Mouse (Mus musculus) heart, embryonic 14.5 days (tissue): ENCODE measurements around the gene Cdca3. TPM values are rescaled to one million over a fixed set of nuclear protein-coding genes. Genes with fewer than 3 reads are reported as not detected.
A peak's percentile ranks its signal among the peaks of the same experiment; 100 is the strongest.

Experiments used
- ATAC-seq: fragments of 200-750 bp; cut with Nextera tagmentation; 2 replicates; pipeline ENCODE4 v1.8.0; 2017; ENCODE audit warnings: low read depth, moderate TSS enrichment; ENCODE audit not compliant: insufficient number of reproducible peaks, insufficient read depth, low FRiP score
- H3K27ac ChIP-seq, 2 experiments: fragments of 200-500 bp in 1 of 2; fragments of 300-500 bp in 1 of 2; sonication (generic) in 1 of 2; replicated peaks in 1 of 2; 2 replicates each; pipeline ENCODE4 v1.5.1; 2012 to 2014; ENCODE audit warnings: low read depth in 2 of 2, low read length in 2 of 2, control low read depth in 1 of 2, mild to moderate bottlenecking in 1 of 2, mixed read lengths in 1 of 2; ENCODE audit not compliant: control insufficient read depth in 1 of 2, insufficient read depth in 1 of 2
- H3K27me3 ChIP-seq: fragments of 300-500 bp; sonication (generic); 2 replicates; pipeline ENCODE4 v1.6.1; 2014; ENCODE audit warnings: mild to moderate bottlenecking, low read length, control low read depth; ENCODE audit not compliant: control insufficient read depth, insufficient read depth
- H3K36me3 ChIP-seq: fragments of 300-500 bp; sonication (generic); 2 replicates; pipeline ENCODE4 v1.6.1; 2014; ENCODE audit warnings: mild to moderate bottlenecking, control low read depth, low read length, mixed read lengths; ENCODE audit not compliant: control insufficient read depth, insufficient read depth
- H3K4me1 ChIP-seq, 2 experiments: fragments of 200-500 bp in 1 of 2; fragments of 300-500 bp in 1 of 2; sonication (generic) in 1 of 2; 2 replicates each; pipeline ENCODE4 v1.6.1; 2012 to 2014; ENCODE audit warnings: low read length in 2 of 2, control low read depth in 1 of 2, mixed read lengths in 1 of 2; ENCODE audit not compliant: control insufficient read depth in 2 of 2, insufficient read depth in 2 of 2
- H3K4me2 ChIP-seq: fragments of 300-500 bp; sonication (generic); 2 replicates; pipeline ENCODE4 v1.6.1; 2014; ENCODE audit warnings: mild to moderate bottlenecking, low read length
- H3K4me3 ChIP-seq, 2 experiments: fragments of 200-500 bp in 1 of 2; fragments of 300-500 bp in 1 of 2; sonication (generic) in 1 of 2; 2 replicates each; pipeline ENCODE4 v1.5.1; 2012 to 2014; ENCODE audit warnings: low read length in 2 of 2, mild to moderate bottlenecking in 2 of 2, control low read depth in 1 of 2, low read depth in 1 of 2, moderate library complexity in 1 of 2; ENCODE audit not compliant: control insufficient read depth in 1 of 2, insufficient read depth in 1 of 2
- H3K9ac ChIP-seq: fragments of 300-500 bp; sonication (generic); 2 replicates; pipeline ENCODE4 v1.6.1; 2014; ENCODE audit warnings: mild to moderate bottlenecking, low read length
- H3K9me3 ChIP-seq: fragments of 300-500 bp; sonication (generic); 2 replicates; pipeline ENCODE4 v1.6.1; 2016; ENCODE audit warnings: low read length, control low read depth; ENCODE audit not compliant: control insufficient read depth
- WGBS: fragments of 180-500 bp; shearing (Covaris S2); extraction: QIAGEN DNeasy Blood & Tissue Kit; methylation state at CpG from one replicate; pipeline ENCODE4 v1.1.7; 2014; 5-methylcytosine and 5-hydroxymethylcytosine counted together
- polyA plus RNA-seq: library from polyadenylated mRNA; unstranded; fragments of >200 nt; fragmentation: Nextera tagmentation; extraction: Ambion mirVana; gene quantifications from 2 replicates; pipeline ENCODE4 v1.2.1, GENCODE M21; 2014

Cdca3 gene
- polyA plus RNA-seq, 1 experiment from 2014 or later = 139 TPM

DNA sequence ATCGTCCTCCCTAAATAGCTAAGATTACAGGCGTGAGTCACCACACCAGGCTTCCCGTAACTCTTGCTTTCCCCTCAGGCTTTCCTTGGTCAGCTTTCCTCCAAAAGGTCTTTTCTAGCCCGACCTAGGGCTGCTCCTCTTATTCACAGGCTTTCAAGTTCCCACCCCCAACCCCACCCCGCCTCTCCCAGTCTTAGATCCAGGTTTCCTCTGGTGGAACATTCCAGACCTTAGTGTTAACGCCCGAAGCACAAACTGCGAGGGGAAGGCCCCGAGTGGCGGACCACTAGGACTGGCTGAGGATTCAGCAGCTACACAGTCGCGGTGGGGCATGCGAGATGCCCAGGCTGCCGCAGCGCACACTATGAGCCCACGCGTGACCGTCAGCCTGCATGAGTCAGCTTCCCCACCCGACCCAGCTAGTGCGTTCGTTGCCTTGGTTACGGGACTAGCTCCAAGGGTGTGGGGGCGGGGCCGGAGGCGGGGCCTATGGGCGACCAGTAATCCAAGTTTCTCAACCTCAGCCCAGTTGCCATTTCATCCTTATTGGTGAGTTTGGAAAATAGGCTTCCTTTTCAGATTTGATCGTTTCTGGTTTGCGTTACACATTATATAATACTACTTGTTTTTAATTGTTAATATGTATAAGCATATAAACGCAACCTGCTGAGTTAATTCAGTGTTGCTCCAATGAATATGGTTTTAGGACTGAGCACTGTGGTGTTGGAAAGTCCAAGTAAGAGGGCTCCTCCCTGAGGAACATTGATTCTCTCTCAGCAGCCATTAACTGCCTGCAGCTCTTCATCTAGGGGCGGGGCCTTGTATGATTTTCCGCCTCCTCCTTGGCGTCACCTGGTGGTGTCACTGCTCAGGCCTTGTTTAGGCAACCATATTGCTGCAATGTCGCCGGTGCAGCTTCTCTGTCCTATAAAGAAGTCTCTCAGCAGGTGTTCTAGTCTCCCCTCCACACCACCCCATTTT, 23.7 kb upstream of the Cdca3 start:
- Histone ChIP-seq H3K27ac (peak overlapping the region; percentile 66 to 90), H3K27me3 (no peaks in the 10 kb centered on the region), H3K9ac (peak overlapping the region; percentile 69), H3K4me2 (peak overlapping the region; percentile 72), H3K36me3 (peaks cover 8% of the 10 kb centered on the region), H3K4me3 (peak overlapping the region; percentile 45 to 46), H3K4me1 (peaks cover 14 to 37% of the 10 kb centered on the region in 2 experiments), H3K9me3 (no peaks in the 10 kb centered on the region)
- ATAC-seq = peak; percentile 70
- 1% methylated on average over 34 of the region's 34 CpGs for WGBS

GRCm38 (mm10) chr6:124806446-124807140, 22.8 kb upstream of the Cdca3 start:
- H3K4me1 ChIP-seq = peaks cover 14 to 42% of the 10 kb centered on the region in 2 experiments
- H3K9me3 ChIP-seq = no peaks in the 10 kb centered on the region
- H3K9ac ChIP-seq = peak overlapping the region; percentile 13
- no peaks in the 10 kb centered on the region for H3K27me3 ChIP-seq
- no peak for ATAC-seq
- WGBS = 80% methylated on average over 7 of the region's 7 CpGs
- H3K27ac ChIP-seq = peak overlapping the region; percentile 61 to 90
- peak overlapping the region; percentile 72 for H3K4me2 ChIP-seq
- H3K4me3 ChIP-seq = peak overlapping the region in 1 of 2 experiments; percentile 46; a peak in 2 of 4 replicates
- peaks cover 18% of the 10 kb centered on the region for H3K36me3 ChIP-seq

GRCm38 (mm10) chr6:124807366-124807765, 22.0 kb upstream of the Cdca3 start:
- no peaks in the 10 kb centered on the region for H3K27me3 ChIP-seq
- H3K27ac ChIP-seq = peak overlapping the region; percentile 7 to 96; a peak in 2 of 4 replicates
- H3K4me3 ChIP-seq = no peak overlapping the region
- peaks cover 20 to 49% of the 10 kb centered on the region in 2 experiments for H3K4me1 ChIP-seq
- ATAC-seq = no peak
- peak overlapping the region; percentile 30; the same call in 1 of the 2 replicates for H3K9ac ChIP-seq
- no peaks in the 10 kb centered on the region for H3K9me3 ChIP-seq
- peaks cover 26% of the 10 kb centered on the region for H3K36me3 ChIP-seq
- 47% methylated on average over 4 of the region's 4 CpGs for WGBS
- peak overlapping the region; percentile 98; the same call in 1 of the 2 replicates for H3K4me2 ChIP-seq

DNA sequence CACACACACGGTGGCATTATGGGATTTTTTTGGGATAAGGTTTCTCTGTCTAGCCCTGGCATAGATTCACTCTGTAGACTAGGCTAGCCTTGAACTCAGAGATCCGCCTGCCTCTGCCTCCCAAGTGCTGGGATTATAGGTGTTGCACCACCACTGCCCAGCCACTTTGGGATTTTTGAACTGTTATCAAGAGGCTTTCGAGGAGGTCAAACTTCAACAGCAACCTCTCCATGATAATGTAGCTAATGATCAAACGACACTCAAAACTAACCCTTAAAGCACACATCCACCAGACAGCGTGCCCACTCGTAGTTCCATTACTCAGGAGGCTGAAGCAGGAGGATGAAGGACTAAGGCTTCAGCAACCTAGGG, 21.4 kb upstream of the Cdca3 start:
- Histone ChIP-seq H3K9me3 (no peaks in the 10 kb centered on the region), H3K27me3 (no peaks in the 10 kb centered on the region), H3K4me1 (peaks cover 21 to 53% of the 10 kb centered on the region in 2 experiments), H3K27ac (peak overlapping the region; percentile 92 to 96), H3K4me2 (peak overlapping the region; percentile 98), H3K36me3 (peaks cover 29% of the 10 kb centered on the region), H3K4me3 (peak overlapping the region in 1 of 2 experiments; percentile 68; a peak in 2 of 4 replicates), H3K9ac (peak overlapping the region; percentile 91)
- no peak for ATAC-seq
- 62% methylated on average over 6 of the region's 6 CpGs for WGBS

GRCm38 (mm10) chr6:124808358-124809012, 20.9 kb upstream of the Cdca3 start, which contains the start of gene Spsb2:
TSS of gene Spsb2 (plus strand) at chr6:124808661.
- Histone ChIP-seq H3K27ac (peak within 1 kb of the TSS; percentile 92 to 96), H3K36me3 (peaks cover 29% of the 10 kb centered on the region), H3K4me1 (peaks cover 21 to 53% of the 10 kb centered on the region in 2 experiments), H3K4me3 (peak within 1 kb of the TSS; percentile 68 to 76), H3K9me3 (no peaks in the 10 kb centered on the region), H3K9ac (peak within 1 kb of the TSS; percentile 91), H3K27me3 (no peaks in the 10 kb centered on the region), H3K4me2 (peak within 1 kb of the TSS; percentile 98)
- ATAC-seq = peak; percentile 55
- WGBS = 3% methylated on average over 29 of the region's 29 CpGs

GRCm38 (mm10) chr6:124809052-124809774, 20.1 kb upstream of the Cdca3 start:
- Histone ChIP-seq H3K4me3 (peak overlapping the region; percentile 68 to 76), H3K4me1 (peaks cover 22 to 54% of the 10 kb centered on the region in 2 experiments), H3K27me3 (no peaks in the 10 kb centered on the region), H3K27ac (peak overlapping the region; percentile 92 to 96), H3K9me3 (no peaks in the 10 kb centered on the region), H3K4me2 (peak overlapping the region; percentile 98), H3K36me3 (peaks cover 29% of the 10 kb centered on the region), H3K9ac (peak overlapping the region; percentile 91)
- ATAC-seq = peak; percentile 42
- WGBS = under 1% methylated on average over 35 of the region's 35 CpGs
